Mouse (Mus musculus): Measurements from ENCODE around the gene Lamtor2.

Gene Lamtor2

DNA sequence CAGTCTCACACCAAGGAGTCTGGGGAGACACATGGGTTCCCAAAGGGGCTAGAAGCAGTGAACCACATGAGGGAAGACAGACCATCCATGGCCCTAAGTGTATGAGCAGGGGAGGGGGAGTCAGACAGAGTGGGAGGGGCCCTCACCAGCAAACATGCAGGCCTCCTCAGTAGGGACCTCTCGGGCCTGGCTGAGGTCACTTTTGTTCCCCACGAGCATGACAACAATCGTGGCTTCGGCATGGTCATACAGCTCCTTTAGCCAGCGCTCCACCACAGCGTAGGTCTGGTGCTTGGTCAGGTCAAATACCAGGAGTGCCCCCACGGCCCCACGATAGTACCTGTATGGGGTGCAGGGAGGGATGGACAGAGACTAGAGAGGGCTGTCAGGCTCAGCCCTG, 9.7 kb downstream of the Lamtor2 start:
- 91% methylated on average over 8 of the region's 8 CpGs for WGBS

DNA sequence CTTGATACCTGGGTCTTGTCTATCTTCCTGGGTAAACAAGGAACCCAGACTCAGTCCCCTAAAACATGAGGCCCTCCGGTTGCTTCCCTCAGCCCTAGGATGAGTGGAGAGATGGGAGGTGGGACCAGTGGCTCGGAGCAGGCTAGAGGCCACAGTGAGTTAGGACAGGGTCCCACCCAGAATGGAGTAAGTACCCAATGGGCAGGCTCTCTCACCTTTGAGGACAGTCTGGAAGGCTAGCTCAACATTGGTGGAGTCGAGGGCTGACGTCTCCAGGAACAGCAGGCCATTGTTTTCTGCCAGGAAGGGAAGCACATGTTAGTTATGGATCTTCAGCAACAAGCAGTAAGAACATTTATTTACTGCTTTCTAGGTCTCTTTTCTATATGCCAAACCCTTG, 10.4 kb downstream of the Lamtor2 start:
- WGBS, result 81% methylated on average over 4 of the region's 4 CpGs

- WGBS, result 56% methylated on average over 7 of the region's 7 CpGs
Observed at GRCm38 (mm10) chr3:88541622-88542401, 11.1 kb downstream of the Lamtor2 start.

- 78% methylated on average over 5 of the region's 5 CpGs for WGBS
Observed at GRCm38 (mm10) chr3:88540085-88540484, 12.8 kb downstream of the Lamtor2 start.

- WGBS, result 49% methylated on average over 3 of the region's 3 CpGs
Observed at GRCm38 (mm10) chr3:88539397-88539796, 13.5 kb downstream of the Lamtor2 start.

DNA sequence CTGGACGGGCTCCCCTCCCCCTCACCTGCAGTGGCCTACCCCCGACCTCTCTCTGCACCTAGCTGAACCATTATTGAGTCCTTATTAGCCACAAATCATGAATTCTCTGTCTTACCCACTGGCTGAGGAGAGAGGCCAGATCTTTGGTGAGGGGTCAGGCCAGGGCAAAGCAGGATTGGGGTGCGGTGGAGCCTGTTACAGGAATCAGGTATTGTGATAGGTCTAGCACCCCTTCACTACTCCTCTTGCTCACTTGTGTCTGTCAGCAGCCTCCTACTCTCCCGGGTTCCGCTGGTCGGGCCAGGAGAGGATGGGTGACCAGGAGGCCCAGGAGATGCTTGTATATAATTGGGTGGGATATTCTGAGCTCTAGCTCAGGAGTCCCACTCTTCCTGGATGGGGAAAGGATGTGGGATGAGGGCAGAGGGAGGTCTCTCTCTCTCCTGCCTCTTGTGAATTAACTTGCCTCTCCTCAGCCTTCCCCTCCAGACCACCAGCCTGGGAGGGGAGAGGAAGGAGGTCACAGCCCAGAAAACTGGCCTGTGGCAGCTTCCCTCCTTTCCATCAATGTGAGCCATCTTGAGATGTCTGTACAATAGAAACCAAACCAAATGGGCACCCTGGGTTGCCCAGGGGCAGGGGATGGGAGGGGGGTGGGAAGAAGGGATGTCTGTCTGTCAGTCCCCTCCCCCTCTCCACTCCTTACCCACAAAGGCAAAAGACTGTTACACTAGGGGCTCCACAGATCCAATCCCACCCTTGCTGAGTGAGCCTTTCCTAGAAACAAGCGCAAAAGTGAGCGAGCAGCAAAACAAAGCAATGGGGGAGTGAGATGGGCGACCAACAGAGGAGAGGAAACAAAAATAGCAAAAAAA, 14.4 kb downstream of the Lamtor2 start:
- WGBS, result 67% methylated on average over 9 of the region's 9 CpGs

GRCm38 (mm10) chr3:88537146-88537545, 15.7 kb downstream of the Lamtor2 start:
- 63% methylated on average over 6 of the region's 6 CpGs for WGBS

DNA sequence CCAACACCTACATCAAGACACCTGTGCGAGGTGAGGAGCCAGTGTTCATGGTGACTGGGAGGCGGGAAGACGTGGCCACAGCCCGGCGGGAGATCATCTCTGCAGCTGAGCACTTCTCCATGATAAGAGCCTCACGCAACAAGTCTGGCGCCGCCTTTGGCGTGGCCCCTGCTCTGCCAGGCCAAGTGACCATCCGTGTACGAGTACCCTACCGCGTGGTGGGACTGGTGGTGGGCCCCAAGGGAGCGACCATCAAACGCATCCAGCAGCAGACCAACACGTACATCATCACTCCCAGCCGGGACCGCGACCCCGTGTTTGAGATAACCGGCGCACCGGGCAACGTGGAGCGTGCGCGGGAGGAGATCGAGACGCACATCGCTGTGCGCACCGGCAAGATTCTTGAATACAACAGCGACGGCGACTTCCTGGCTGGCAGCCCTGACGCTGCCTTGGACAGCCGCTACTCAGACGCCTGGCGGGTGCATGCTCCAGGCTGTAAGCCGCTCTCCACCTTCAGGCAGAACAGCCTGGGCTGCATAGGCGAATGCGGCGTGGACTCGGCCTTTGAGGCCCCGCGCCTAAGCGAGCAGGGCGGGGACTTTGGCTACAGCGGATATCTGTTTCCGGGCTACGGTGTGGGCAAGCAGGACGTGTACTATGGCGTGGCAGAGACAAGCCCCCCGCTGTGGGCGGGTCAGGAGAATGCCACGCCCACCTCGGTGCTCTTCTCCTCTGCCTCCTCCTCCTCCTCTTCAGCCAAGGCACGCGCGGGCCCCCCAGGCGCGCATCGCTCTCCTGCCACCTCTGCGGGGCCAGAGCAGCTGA, 16.6 kb downstream of the Lamtor2 start:
- WGBS, result 10% methylated on average over 64 of the region's 64 CpGs

GRCm38 (mm10) chr3:88535527-88535926, 17.3 kb downstream of the Lamtor2 start:
- WGBS, result 95% methylated on average over 4 of the region's 4 CpGs

DNA sequence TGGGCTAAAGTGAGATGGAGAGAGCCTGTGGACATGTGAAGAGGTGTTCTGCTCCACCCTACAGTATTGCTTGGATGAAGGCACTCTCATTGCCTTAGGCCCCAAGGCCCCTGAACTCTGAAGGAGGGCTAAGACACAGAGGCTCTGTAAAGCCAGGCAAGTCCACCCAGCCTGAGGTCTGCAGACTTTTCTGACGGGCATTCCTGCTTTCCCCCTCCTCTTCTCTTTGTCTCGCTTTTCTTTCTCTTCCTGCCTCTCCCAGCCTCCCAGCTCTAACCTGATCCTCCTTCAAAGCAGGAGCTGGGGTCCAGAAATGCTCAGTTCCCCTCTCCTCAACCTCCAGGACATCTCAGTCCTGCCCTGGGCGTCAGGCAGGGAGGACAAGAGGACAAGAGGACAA, 17.9 kb downstream of the Lamtor2 start:
- 75% methylated on average over 3 of the region's 3 CpGs for WGBS

GRCm38 (mm10) chr3:88533706-88534105, 19.2 kb downstream of the Lamtor2 start:
- WGBS, result 19% methylated on average over 5 of the region's 5 CpGs

DNA sequence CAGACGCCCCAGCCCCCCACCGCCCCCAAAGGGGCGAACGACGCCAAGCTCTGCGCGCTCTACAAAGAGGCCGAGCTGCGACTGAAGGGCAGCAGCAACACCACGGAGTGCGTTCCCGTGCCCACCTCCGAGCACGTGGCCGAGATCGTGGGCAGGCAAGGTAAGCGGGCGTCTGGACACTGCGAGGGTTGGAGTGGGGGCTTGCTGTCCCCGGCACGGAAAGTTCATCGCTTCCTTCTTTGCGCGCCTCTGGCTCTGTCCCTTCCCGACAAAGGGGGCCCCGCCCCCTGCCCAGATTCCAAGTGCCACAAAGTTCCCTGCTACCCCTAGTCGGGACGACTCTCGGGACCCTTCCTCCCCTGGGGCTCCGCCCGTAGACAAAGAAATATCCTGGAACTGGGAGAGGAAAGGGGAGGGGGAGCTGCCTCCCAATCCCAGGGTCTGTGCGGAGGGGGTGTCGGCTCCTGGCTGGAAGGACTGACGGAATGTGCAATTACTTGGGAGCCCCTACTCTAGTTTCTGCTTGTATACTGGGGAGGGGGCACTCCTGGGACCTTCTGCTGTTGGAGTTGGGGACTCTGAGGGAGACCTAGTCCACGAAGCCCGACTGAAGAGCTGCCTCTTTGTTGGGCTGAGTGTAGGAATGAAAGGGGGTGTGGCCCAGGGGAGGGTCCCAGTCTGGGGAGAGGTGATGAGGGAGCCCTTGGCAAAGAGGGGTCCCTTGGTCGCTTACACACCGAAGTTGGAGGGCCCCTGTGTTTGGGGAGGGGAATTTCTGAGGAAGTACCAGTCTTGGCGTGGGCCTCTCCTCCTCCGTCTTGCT, 20.0 kb downstream of the Lamtor2 start:
- 3% methylated on average over 40 of the region's 40 CpGs for WGBS

- under 1% methylated on average over 27 of the region's 31 CpGs for WGBS
Observed at GRCm38 (mm10) chr3:88532299-88532674, 20.6 kb downstream of the Lamtor2 start, which contains the start of gene Mex3a. Mex3a (plus strand) TSS chr3:88532395.

- WGBS, result under 1% methylated on average over 63 of the region's 63 CpGs
Observed at GRCm38 (mm10) chr3:88531348-88532298, 21.3 kb downstream of the Lamtor2 start.

DNA sequence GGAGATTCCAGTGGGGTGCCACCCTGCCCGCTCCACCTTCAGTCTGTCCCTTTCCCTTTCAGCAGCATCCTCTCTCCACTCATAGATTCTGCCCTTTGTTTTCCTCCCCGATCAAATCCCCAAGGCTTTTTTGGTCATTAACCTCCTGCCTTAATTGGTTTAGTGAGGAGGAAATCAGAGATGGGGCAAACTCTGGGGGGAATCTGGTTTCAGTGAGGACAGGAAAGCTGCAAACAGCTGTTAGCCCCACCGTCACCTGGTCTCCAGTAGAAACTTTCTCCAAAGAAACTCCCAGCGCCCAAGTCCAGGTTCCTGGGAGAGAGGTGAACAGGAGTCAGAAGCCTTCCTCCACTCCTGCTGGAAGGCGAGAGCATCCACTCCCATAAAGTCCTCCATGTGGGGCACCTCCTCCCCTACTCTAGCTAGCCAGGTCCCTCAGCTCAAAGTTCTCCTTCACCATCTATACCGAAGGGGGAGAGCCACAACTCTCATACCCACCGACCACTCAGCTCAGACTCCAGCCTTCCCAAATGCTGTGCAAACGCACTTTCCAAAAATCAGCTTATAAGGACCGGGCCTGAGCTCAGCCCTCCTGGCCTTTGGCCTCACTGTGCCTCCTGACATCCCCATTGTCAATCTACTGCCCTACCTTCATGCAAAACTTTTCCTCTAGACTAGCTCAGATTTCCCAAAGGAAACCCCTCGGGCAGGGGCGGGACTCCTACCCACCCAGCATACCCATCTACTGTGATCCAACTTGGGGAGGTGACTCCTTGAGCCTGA, 22.6 kb downstream of the Lamtor2 start:
- 58% methylated on average over 11 of the region's 11 CpGs for WGBS

- 73% methylated on average over 7 of the region's 7 CpGs for WGBS
Observed at GRCm38 (mm10) chr3:88529204-88530000, 23.5 kb downstream of the Lamtor2 start.

DNA sequence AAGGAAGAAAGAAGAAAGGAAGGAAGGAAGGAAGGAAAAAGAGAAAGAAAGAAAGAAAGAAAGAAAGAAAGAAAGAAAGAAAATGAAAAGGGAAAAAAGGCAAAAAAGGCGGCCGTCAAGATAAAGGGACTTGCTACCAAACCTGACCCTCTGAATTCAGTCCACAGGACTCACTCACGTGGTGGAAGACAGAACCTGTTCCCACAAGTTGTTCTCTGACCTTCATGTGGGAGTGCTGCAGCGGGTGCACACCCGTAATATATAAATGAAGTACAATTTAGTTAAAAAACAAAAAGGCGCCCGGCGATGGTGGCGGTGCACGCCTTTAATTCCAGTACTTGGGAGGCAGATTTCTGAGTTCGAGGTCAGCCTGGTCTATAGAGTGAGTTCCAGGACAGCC, 24.2 kb downstream of the Lamtor2 start:
- 89% methylated on average over 11 of the region's 11 CpGs for WGBS

- WGBS, result 60% methylated on average over 8 of the region's 8 CpGs
Observed at GRCm38 (mm10) chr3:88527565-88527964, 25.3 kb downstream of the Lamtor2 start.

Data from cerebral cortex, adult 2 months (tissue).